Mouse (Mus musculus) liver, embryonic 15.5 days (tissue): Measurements from ENCODE around the gene Uox. TPM values are rescaled to one million over a fixed set of nuclear protein-coding genes. Genes with fewer than 3 reads are reported as not detected.

ENCODE experiments used
- polyA plus RNA-seq: library from polyadenylated mRNA; unstranded; fragments of >200 nt; fragmentation: Nextera tagmentation; extraction: Ambion mirVana; gene quantifications from 2 replicates; pipeline ENCODE4 v1.2.1, GENCODE M21; 2015

Uox gene
- polyA plus RNA-seq, 1 experiment from 2014 or later = 30.4 TPM

Other genes starting within 250 kb of the Uox start
- 81.7 and 84.5 TPM in 2 replicates for gene Ssx2ip, start 165.8 kb upstream of the Uox start, polyA plus RNA-seq
- 5.3 and 5.4 TPM in 2 replicates for gene Ctbs, start 120.6 kb upstream of the Uox start, polyA plus RNA-seq
- 0.96 and 1.3 TPM in 2 replicates for gene Spata1, start 70.7 kb upstream of the Uox start, polyA plus RNA-seq
- gene Gng5, start 70.6 kb upstream of the Uox start, polyA plus RNA-seq = 458 and 540 TPM in 2 replicates
- 25.7 and 25.9 TPM in 2 replicates for gene Rpf1, start 49.0 kb upstream of the Uox start, polyA plus RNA-seq
- 2.1 and 3.3 TPM in 2 replicates for gene Dnase2b, start 45.2 kb downstream of the Uox start, polyA plus RNA-seq
- gene 4930503B20Rik, start 80.9 kb downstream of the Uox start, polyA plus RNA-seq = not detected in 2 replicates
- 0.33 and 0.45 TPM in 2 replicates for gene Samd13, start 115.2 kb downstream of the Uox start, polyA plus RNA-seq
- 12.4 and 13.0 TPM in 2 replicates for gene Prkacb, start 242.6 kb downstream of the Uox start, polyA plus RNA-seq